Mouse (Mus musculus) heart, adult 9 months (tissue): Measurements from ENCODE around the gene E2f8.

Source experiments
- DNase-seq, 2 experiments: peaks; one replicate each; pipeline ENCODE4 v3.0.0; 2022; ENCODE audit warnings: low spot score in 2 of 2

Gene E2f8

GRCm38 (mm10) chr7:48881486-48881885 lies at the start of gene E2f8:
TSS of gene E2f8 (minus strand) at chr7:48881596.
- peak; percentile 49 to 59 for DNase-seq

GRCm38 (mm10) chr7:48930399-48930798 lies 49.0 kb upstream of the E2f8 start:
- DNase-seq: no peak

GRCm38 (mm10) chr7:48928364-48928763 lies 47.0 kb upstream of the E2f8 start:
- DNase-seq: peak in 1 of 2 experiments; percentile 16

- no peak for DNase-seq
These were observed 43.8 kb upstream of the E2f8 start for GRCm38 (mm10) chr7:48925214-48925613.

GRCm38 (mm10) chr7:48923620-48924019 lies 42.2 kb upstream of the E2f8 start:
- no peak for DNase-seq

GRCm38 (mm10) chr7:48918389-48918788 lies 37.0 kb upstream of the E2f8 start:
- DNase-seq: no peak

GRCm38 (mm10) chr7:48917988-48918387 lies 36.6 kb upstream of the E2f8 start:
- no peak for DNase-seq

GRCm38 (mm10) chr7:48917463-48917862 lies 36.1 kb upstream of the E2f8 start:
- DNase-seq: no peak

- DNase-seq: no peak
These were observed 33.5 kb upstream of the E2f8 start for GRCm38 (mm10) chr7:48914630-48915506.

- no peak for DNase-seq
These were observed 29.8 kb upstream of the E2f8 start for GRCm38 (mm10) chr7:48911146-48911545.

- no peak for DNase-seq
These were observed 28.9 kb upstream of the E2f8 start for GRCm38 (mm10) chr7:48910282-48910681.

- no peak for DNase-seq
These were observed 27.9 kb upstream of the E2f8 start for GRCm38 (mm10) chr7:48909342-48909671.

- no peak for DNase-seq
These were observed 27.3 kb upstream of the E2f8 start, which contains the start of gene Nav2 for GRCm38 (mm10) chr7:48908521-48909341. TSS of gene Nav2 (plus strand) at chr7:48908716.

- DNase-seq: no peak
These were observed 21.1 kb upstream of the E2f8 start for GRCm38 (mm10) chr7:48902454-48902853.

- DNase-seq: no peak
These were observed 19.2 kb upstream of the E2f8 start for GRCm38 (mm10) chr7:48900408-48901167.

- DNase-seq: no peak
These were observed 17.0 kb upstream of the E2f8 start for GRCm38 (mm10) chr7:48898416-48898815.

- DNase-seq: no peak
These were observed 16.3 kb upstream of the E2f8 start for GRCm38 (mm10) chr7:48897539-48898163.

- DNase-seq: no peak
These were observed 14.7 kb upstream of the E2f8 start for GRCm38 (mm10) chr7:48896051-48896450.

- DNase-seq: no peak
These were observed 14.1 kb upstream of the E2f8 start for GRCm38 (mm10) chr7:48895475-48895874.

- no peak for DNase-seq
These were observed 13.4 kb upstream of the E2f8 start for GRCm38 (mm10) chr7:48894763-48895162.

GRCm38 (mm10) chr7:48894152-48894551 lies 12.8 kb upstream of the E2f8 start:
- peak in 1 of 2 experiments; percentile 52 for DNase-seq

GRCm38 (mm10) chr7:48893093-48893492 lies 11.7 kb upstream of the E2f8 start:
- no peak for DNase-seq
